Mouse (Mus musculus) brain, embryonic 14.5 days (tissue): ENCODE measurements around the gene Nrn1.

Experiments
- CTCF ChIP-seq: fragments of 200-500 bp; IDR thresholded peaks from 2 replicates; pipeline ENCODE4 v1.5.1; 2012; ENCODE audit warnings: inconsistent platforms, mild to moderate bottlenecking, moderate library complexity, borderline replicate concordance; ENCODE audit not compliant: insufficient read depth, insufficient read length; ENCODE audit errors: extremely low read depth
- POLR2A ChIP-seq: fragments of 200-500 bp; IDR thresholded peaks from 2 replicates; pipeline ENCODE4 v1.6.1; 2012; ENCODE audit warnings: mild to moderate bottlenecking, inconsistent platforms, borderline replicate concordance; ENCODE audit not compliant: poor library complexity, insufficient read depth, insufficient read length, severe bottlenecking; ENCODE audit errors: extremely low read depth

DNA sequence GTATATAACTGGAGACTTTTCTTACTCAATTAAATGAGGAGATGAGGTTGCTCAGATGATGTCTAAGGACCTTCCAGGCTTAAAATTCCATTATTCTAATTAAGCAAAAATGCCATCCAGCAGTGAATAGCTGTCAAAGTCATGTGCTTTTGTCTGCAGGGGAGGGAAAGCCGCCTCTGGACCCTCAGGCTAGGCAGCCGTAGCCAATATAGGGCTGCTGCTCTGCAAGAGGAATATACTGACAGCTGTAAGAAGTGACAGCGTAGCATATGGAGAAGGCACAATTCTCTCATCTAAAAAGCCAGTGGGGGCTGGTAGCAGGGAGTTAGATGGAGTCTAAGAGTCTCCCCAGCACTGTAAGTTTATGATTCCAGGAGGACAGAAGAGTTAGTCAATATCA is 16.9 kb upstream of the Nrn1 start:
- TF ChIP-seq POLR2A (no peak), CTCF (no peak)
